Mouse (Mus musculus): ENCODE measurements around the gene Chit1.

GRCm38 (mm10) chr1:134114018-134114417, 3.0 kb downstream of the Chit1 start:
- TF ChIP-seq CTCF (IDR thresholded peaks at IDR 0.05; ENCODE audit: extremely low read depth, insufficient read length, insufficient replicate concordance, low read depth, low read length): no peak
- TF ChIP-seq POLR2A (IDR thresholded peaks at IDR 0.05; ENCODE audit: low read depth, low read length): no peak
